Mouse (Mus musculus) liver, embryonic 14 days (tissue): ENCODE data around the gene Desi1. TPM values are rescaled to one million over a fixed set of nuclear protein-coding genes. Genes with fewer than 3 reads are reported as not detected.

Experiments
- polyA plus RNA-seq: library from polyadenylated mRNA; depleted of rRNA; stranded (reverse); fragments of >200 nt; gene quantifications from 2 replicates; pipeline ENCODE4 v1.2.3, GENCODE M21; 2012; rRNA removed

Desi1 gene
- 8.6 and 10.6 TPM in 2 replicates for polyA plus RNA-seq

DNA sequence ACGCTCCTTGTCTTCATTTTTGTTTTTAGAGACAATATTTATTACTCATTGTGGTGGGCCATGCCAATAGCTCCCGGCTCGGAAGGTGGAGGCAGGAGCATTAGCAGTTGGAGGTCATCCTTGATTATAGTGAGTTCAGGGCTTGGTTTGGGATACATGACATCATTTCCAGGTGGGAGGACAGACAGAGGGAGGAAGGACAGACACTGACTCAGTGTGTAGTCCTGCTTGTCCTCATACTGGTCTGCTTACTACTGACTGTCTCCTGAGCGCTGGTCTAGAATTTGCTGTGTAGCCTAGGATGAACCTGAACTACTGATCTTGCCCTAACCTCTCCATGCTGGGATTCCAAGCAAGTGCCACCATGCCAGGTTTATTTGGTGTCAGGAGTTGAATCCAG is at the start of gene Desi1:
Gene Desi1, minus strand, starts transcription at position 101 of the 400 bp plus-strand sequence.

GRCm38 (mm10) chr15:82069898-82070297 is 36.2 kb upstream of the Desi1 start, which contains the start of gene Mei1:
Gene Mei1 (plus strand): TSS chr15:82069996.

GRCm38 (mm10) chr15:82058719-82059201 is 25.1 kb upstream of the Desi1 start, which contains the start of gene 4930407I10Rik:
Gene 4930407I10Rik (plus strand): TSS chr15:82059151.

DNA sequence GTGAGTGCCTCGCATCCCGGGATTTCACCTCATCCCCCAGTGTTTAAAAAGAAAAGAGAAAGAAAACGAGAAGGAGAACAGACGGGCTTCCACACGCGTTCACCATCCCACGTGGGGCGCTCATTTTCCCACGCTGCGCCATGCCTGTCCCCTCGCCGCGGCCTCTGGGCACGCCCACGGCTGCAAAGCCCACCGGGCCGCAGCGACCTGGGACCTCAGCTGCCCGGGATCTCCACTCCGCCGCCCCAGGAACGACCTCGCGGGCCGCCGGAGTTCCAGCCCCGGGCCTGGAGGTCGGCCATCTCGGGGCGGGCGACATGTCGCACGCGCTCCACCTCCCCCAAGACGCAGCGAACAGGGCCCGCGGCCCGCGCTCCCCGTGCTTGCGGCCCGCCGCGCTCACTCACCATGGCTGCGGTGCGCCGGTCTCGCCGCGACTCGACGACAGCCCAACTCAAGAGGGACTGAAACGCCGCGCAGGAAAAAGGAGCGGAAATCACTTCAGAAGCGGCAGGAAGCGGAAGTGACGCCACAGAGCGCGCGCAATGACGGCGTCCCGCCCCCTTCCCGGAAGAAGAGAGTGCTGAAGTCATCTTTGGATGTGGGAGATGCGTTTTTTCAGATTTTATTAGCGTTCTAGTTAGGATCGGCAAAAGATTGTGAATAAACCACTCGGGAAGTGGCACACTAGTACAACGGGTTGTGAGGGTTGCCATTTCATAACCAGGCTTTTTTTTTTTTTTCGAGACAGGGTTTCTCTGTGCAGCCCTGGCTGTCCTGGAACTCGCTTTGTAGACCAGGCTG is 13.6 kb upstream of the Desi1 start, which contains the start of gene Snu13:
Gene Snu13, minus strand, starts transcription at position 519 of the 804 bp plus-strand sequence.

GRCm38 (mm10) chr15:81987646-81988045 is 46.0 kb downstream of the Desi1 start, which contains the start of gene Xrcc6:
Gene Xrcc6 (plus strand): TSS chr15:81987835.

GRCm38 (mm10) chr15:81980321-81980720 is 53.3 kb downstream of the Desi1 start, which contains the start of gene 1700029P11Rik:
Gene 1700029P11Rik (plus strand): TSS chr15:81980540.

GRCm38 (mm10) chr15:81960171-81961077 is 73.2 kb downstream of the Desi1 start, which contains the start of gene Pmm1:
Gene Pmm1 (minus strand): TSS chr15:81960930.

Other genes starting within 250 kb of the Desi1 start
- gene Tef, start 231.4 kb downstream of the Desi1 start, polyA plus RNA-seq: 5.4 and 5.6 TPM in 2 replicates
- 4.9 and 5.1 TPM in 2 replicates for gene Tob2, start 175.1 kb downstream of the Desi1 start, polyA plus RNA-seq
- gene Phf5a, start 162.0 kb downstream of the Desi1 start, polyA plus RNA-seq: 68.4 and 75.6 TPM in 2 replicates
- 76.9 and 83.5 TPM in 2 replicates for gene Aco2, start 161.6 kb downstream of the Desi1 start, polyA plus RNA-seq
- 13.7 and 15.6 TPM in 2 replicates for gene Polr3h, start 107.6 kb downstream of the Desi1 start, polyA plus RNA-seq
- gene Csdc2, start 97.1 kb downstream of the Desi1 start, polyA plus RNA-seq: 0.39 and 0.53 TPM in 2 replicates
- 20.8 and 25.1 TPM in 2 replicates for gene Pmm1, start 72.9 kb downstream of the Desi1 start, polyA plus RNA-seq
- gene 1700029P11Rik, start 53.3 kb downstream of the Desi1 start, polyA plus RNA-seq: not detected in 2 replicates
- gene Xrcc6, start 46.0 kb downstream of the Desi1 start, polyA plus RNA-seq: 25.7 and 26.3 TPM in 2 replicates
- gene Snu13, start 13.7 kb upstream of the Desi1 start, polyA plus RNA-seq: 79.2 and 87.2 TPM in 2 replicates
- not detected in 2 replicates for gene 4930407I10Rik, start 25.3 kb upstream of the Desi1 start, polyA plus RNA-seq
- not detected in 2 replicates for gene Mei1, start 36.1 kb upstream of the Desi1 start, polyA plus RNA-seq
- gene Ccdc134, start 94.1 kb upstream of the Desi1 start, polyA plus RNA-seq: 7.3 and 8.1 TPM in 2 replicates
- gene Srebf2, start 113.3 kb upstream of the Desi1 start, polyA plus RNA-seq: 26.1 and 27.1 TPM in 2 replicates
- gene Shisa8, start 179.0 kb upstream of the Desi1 start, polyA plus RNA-seq: 0.11 and 0.16 TPM in 2 replicates
- gene Tnfrsf13c, start 190.5 kb upstream of the Desi1 start, polyA plus RNA-seq: 0.46 and 0.47 TPM in 2 replicates
- gene Cenpm, start 210.9 kb upstream of the Desi1 start, polyA plus RNA-seq: 19.1 and 21.4 TPM in 2 replicates
- gene 1500009C09Rik, start 218.5 kb upstream of the Desi1 start, polyA plus RNA-seq: not detected in 2 replicates
- 0.08 and 0.23 TPM in 2 replicates for gene Sept3, start 241.0 kb upstream of the Desi1 start, polyA plus RNA-seq